In genomic region chr1:172119720-172120119, GRCm38 (mm10) we compare ENCODE assay signal across 9 mouse cellular contexts. TPM values are rescaled to one million over a fixed set of nuclear protein-coding genes. Genes with fewer than 3 reads are reported as not detected.
DNase-seq lines count a peak whose midpoint lies in the region; ATAC-seq and TF ChIP-seq lines count a peak whose summit lies in the region.
"Had no signal": no experiment of that assay in that cellular context is flagged by ENCODE, and none has a peak within 500 bp of the region (broad histone marks: within the 10 kb centered on the region; RNA-seq: fewer than 3 reads in every experiment).

No protein-coding gene starts in this region.

- H3K4me1 ChIP-seq in kidney, embryonic 15.5 days: no peaks in the 10 kb centered on the region
- no peaks in the 10 kb centered on the region for H3K4me1 ChIP-seq in bone marrow, adult 2 months (ENCODE audit: control insufficient read depth, insufficient read depth, low read length)
- no peaks in the 10 kb centered on the region for H3K4me1 ChIP-seq in embryonic facial prominence, embryonic 14.5 days (ENCODE audit: control insufficient read depth, insufficient read depth, low read length)
- no peaks in the 10 kb centered on the region for H3K4me1 ChIP-seq in intestine, embryonic 15.5 days (replicated peaks)
- H3K4me1 ChIP-seq: embryonic facial prominence, embryonic 15.5 days had no signal

- DNase-seq in kidney, adult 11 months: peak; percentile 60
- DNase-seq in CD4-positive, CD25-positive, alpha-beta regulatory T cell, adult 2 months (ENCODE audit: low read depth, low spot score): peak; percentile 80
- peak; percentile 87 for DNase-seq in embryonic facial prominence, embryonic 14.5 days (ENCODE audit: low spot score)
- no peak for DNase-seq in testis, postnatal 10 days (ENCODE audit: low spot score)

- peaks cover 92% of the 10 kb centered on the region for H3K36me3 ChIP-seq in kidney, embryonic 15.5 days
- peaks cover 91% of the 10 kb centered on the region for H3K36me3 ChIP-seq in embryonic facial prominence, embryonic 14.5 days (ENCODE audit: control insufficient read depth, insufficient read depth, low read length)
- peaks cover 67% of the 10 kb centered on the region for H3K36me3 ChIP-seq in intestine, embryonic 15.5 days

- WGBS in kidney, embryonic 15.5 days: 62% methylated on average over 3 of the region's 3 CpGs
- WGBS in bone marrow, adult 2 months: 50% methylated on average over 3 of the region's 3 CpGs
- WGBS in embryonic facial prominence, embryonic 14.5 days: 52% methylated on average over 3 of the region's 3 CpGs
- 51% methylated on average over 3 of the region's 3 CpGs for WGBS in intestine, embryonic 15.5 days

- no peaks in the 10 kb centered on the region for H3K27me3 ChIP-seq in kidney, embryonic 15.5 days
- no peaks in the 10 kb centered on the region for H3K27me3 ChIP-seq in embryonic facial prominence, embryonic 14.5 days (replicated peaks; ENCODE audit: control insufficient read depth, insufficient read depth, low read length)
- H3K27me3 ChIP-seq in intestine, embryonic 15.5 days (replicated peaks): no peaks in the 10 kb centered on the region
- H3K27me3 ChIP-seq: embryonic facial prominence, embryonic 15.5 days had no signal

- no peak overlapping the region for H3K27ac ChIP-seq in kidney, embryonic 15.5 days
- no peak overlapping the region for H3K27ac ChIP-seq in bone marrow, adult 2 months (ENCODE audit: control insufficient read depth, insufficient read depth, low read depth, low read length, poor library complexity)
- H3K27ac ChIP-seq in embryonic facial prominence, embryonic 14.5 days (replicated peaks; ENCODE audit: low read depth, low read length): no peak overlapping the region
- no peak overlapping the region for H3K27ac ChIP-seq in intestine, embryonic 15.5 days
- H3K27ac ChIP-seq: embryonic facial prominence, embryonic 15.5 days had no signal

- TF ChIP-seq CTCF in bone marrow, adult 2 months (IDR thresholded peaks at IDR 0.05; ENCODE audit: control insufficient read depth, insufficient read depth, low read length): peak; percentile 53

- ATAC-seq in kidney, embryonic 15.5 days (replicated peaks; ENCODE audit: low FRiP score): no peak; the same call in 1 of the 2 replicates
- 0 out of 2 replicates have a peak, but pooled peaks have one; percentile 51 for ATAC-seq in embryonic facial prominence, embryonic 14.5 days (ENCODE audit: low read depth)
- 0 out of 2 replicates have a peak, but pooled peaks have one; percentile 39 for ATAC-seq in intestine, embryonic 15.5 days
- peak; percentile 66 for ATAC-seq in megakaryocyte, adult 5-6 weeks (ENCODE audit: poor library complexity, severe bottlenecking)

- H3K9me3 ChIP-seq in kidney, embryonic 15.5 days (replicated peaks): no peaks in the 10 kb centered on the region
- no peaks in the 10 kb centered on the region for H3K9me3 ChIP-seq in embryonic facial prominence, embryonic 14.5 days (ENCODE audit: control insufficient read depth, low read length)
- H3K9me3 ChIP-seq in intestine, embryonic 15.5 days: no peaks in the 10 kb centered on the region
- H3K9me3 ChIP-seq: embryonic facial prominence, embryonic 15.5 days had no signal

- no peak overlapping the region for H3K4me3 ChIP-seq in kidney, embryonic 15.5 days (replicated peaks)
- H3K4me3 ChIP-seq in bone marrow, adult 2 months (replicated peaks; ENCODE audit: control insufficient read depth, low read depth, low read length): no peak overlapping the region
- no peak overlapping the region for H3K4me3 ChIP-seq in embryonic facial prominence, embryonic 14.5 days (ENCODE audit: low read depth, low read length)
- H3K4me3 ChIP-seq in intestine, embryonic 15.5 days (replicated peaks): no peak overlapping the region
- H3K4me3 ChIP-seq: embryonic facial prominence, embryonic 15.5 days had no signal

- no peak overlapping the region for H3K9ac ChIP-seq in kidney, embryonic 15.5 days
- H3K9ac ChIP-seq in embryonic facial prominence, embryonic 14.5 days (ENCODE audit: low read depth, low read length): no peak overlapping the region
- H3K9ac ChIP-seq in intestine, embryonic 15.5 days: no peak overlapping the region
- H3K9ac ChIP-seq: embryonic facial prominence, embryonic 15.5 days had no signal

- no peak overlapping the region for H3K4me2 ChIP-seq in kidney, embryonic 15.5 days
- no peak overlapping the region for H3K4me2 ChIP-seq in embryonic facial prominence, embryonic 14.5 days (ENCODE audit: low read depth, low read length)
- no peak overlapping the region for H3K4me2 ChIP-seq in intestine, embryonic 15.5 days (replicated peaks)
- H3K4me2 ChIP-seq: embryonic facial prominence, embryonic 15.5 days had no signal

- no peak for TF ChIP-seq POLR2A in bone marrow, adult 2 months (IDR thresholded peaks at IDR 0.05; ENCODE audit: borderline replicate concordance, control insufficient read depth, low read depth, low read length)

RNA-seq across cellular contexts. Expression of gene Pex19, which starts 6.8 kb away (rescaled TPM):
- 149 and 154 TPM in 2 replicates for polyA plus RNA-seq in kidney, embryonic 15.5 days (2015; fragmentation: Nextera tagmentation; extraction: Ambion mirVana)
- polyA plus RNA-seq in bone marrow, adult 2 months (2011; ENCODE audit: insufficient read depth, insufficient read length, low replicate concordance, missing spikeins): 32.8 TPM in 2 replicates
- polyA plus RNA-seq in embryonic facial prominence, embryonic 14.5 days (2014; fragmentation: Nextera tagmentation; extraction: Ambion mirVana): 130 and 148 TPM in 2 replicates
- 143 and 144 TPM in 2 replicates for polyA plus RNA-seq in intestine, embryonic 15.5 days (2015; fragmentation: Nextera tagmentation; extraction: Ambion mirVana)
- total RNA-seq in megakaryocyte, adult 5-6 weeks (2015): 16.6 and 17.5 TPM in 2 replicates
- 33.9 and 36.5 TPM in 2 replicates for total RNA-seq in megakaryocyte, adult 5-6 weeks (2017)

RNA-seq across cellular contexts. Expression of gene Dcaf8, which starts 28.2 kb away (rescaled TPM):
- 125 and 132 TPM in 2 replicates for polyA plus RNA-seq in kidney, embryonic 15.5 days (2015; fragmentation: Nextera tagmentation; extraction: Ambion mirVana)
- polyA plus RNA-seq in bone marrow, adult 2 months (2011; ENCODE audit: insufficient read depth, insufficient read length, low replicate concordance, missing spikeins): 56.2 and 72.7 TPM in 2 replicates
- 102 and 119 TPM in 2 replicates for polyA plus RNA-seq in embryonic facial prominence, embryonic 14.5 days (2014; fragmentation: Nextera tagmentation; extraction: Ambion mirVana)
- 98.2 and 101 TPM in 2 replicates for polyA plus RNA-seq in intestine, embryonic 15.5 days (2015; fragmentation: Nextera tagmentation; extraction: Ambion mirVana)
- total RNA-seq in megakaryocyte, adult 5-6 weeks (2015): 18.9 and 19.4 TPM in 2 replicates
- 63.9 and 71.6 TPM in 2 replicates for total RNA-seq in megakaryocyte, adult 5-6 weeks (2017)

RNA-seq across cellular contexts. Expression of gene Ncstn, which starts 37.1 kb away (rescaled TPM):
- 130 and 137 TPM in 2 replicates for polyA plus RNA-seq in kidney, embryonic 15.5 days (2015; fragmentation: Nextera tagmentation; extraction: Ambion mirVana)
- 15.7 and 47.9 TPM in 2 replicates for polyA plus RNA-seq in bone marrow, adult 2 months (2011; ENCODE audit: insufficient read depth, insufficient read length, low replicate concordance, missing spikeins)
- 91.3 and 107 TPM in 2 replicates for polyA plus RNA-seq in embryonic facial prominence, embryonic 14.5 days (2014; fragmentation: Nextera tagmentation; extraction: Ambion mirVana)
- 135 and 136 TPM in 2 replicates for polyA plus RNA-seq in intestine, embryonic 15.5 days (2015; fragmentation: Nextera tagmentation; extraction: Ambion mirVana)
- total RNA-seq in megakaryocyte, adult 5-6 weeks (2015): 81.2 and 87.8 TPM in 2 replicates
- total RNA-seq in megakaryocyte, adult 5-6 weeks (2017): 39.8 and 45.5 TPM in 2 replicates

RNA-seq across cellular contexts. Expression of gene Copa, which starts 37.4 kb away (rescaled TPM):
- 221 and 237 TPM in 2 replicates for polyA plus RNA-seq in kidney, embryonic 15.5 days (2015; fragmentation: Nextera tagmentation; extraction: Ambion mirVana)
- polyA plus RNA-seq in bone marrow, adult 2 months (2011; ENCODE audit: insufficient read depth, insufficient read length, low replicate concordance, missing spikeins): 35.1 and 45.8 TPM in 2 replicates
- polyA plus RNA-seq in embryonic facial prominence, embryonic 14.5 days (2014; fragmentation: Nextera tagmentation; extraction: Ambion mirVana): 227 and 230 TPM in 2 replicates
- 201 and 203 TPM in 2 replicates for polyA plus RNA-seq in intestine, embryonic 15.5 days (2015; fragmentation: Nextera tagmentation; extraction: Ambion mirVana)
- total RNA-seq in megakaryocyte, adult 5-6 weeks (2015): 120 and 132 TPM in 2 replicates
- total RNA-seq in megakaryocyte, adult 5-6 weeks (2017): 122 and 132 TPM in 2 replicates
